18 mouse cellular contexts compared by ENCODE assay signal in the genomic region with DNA sequence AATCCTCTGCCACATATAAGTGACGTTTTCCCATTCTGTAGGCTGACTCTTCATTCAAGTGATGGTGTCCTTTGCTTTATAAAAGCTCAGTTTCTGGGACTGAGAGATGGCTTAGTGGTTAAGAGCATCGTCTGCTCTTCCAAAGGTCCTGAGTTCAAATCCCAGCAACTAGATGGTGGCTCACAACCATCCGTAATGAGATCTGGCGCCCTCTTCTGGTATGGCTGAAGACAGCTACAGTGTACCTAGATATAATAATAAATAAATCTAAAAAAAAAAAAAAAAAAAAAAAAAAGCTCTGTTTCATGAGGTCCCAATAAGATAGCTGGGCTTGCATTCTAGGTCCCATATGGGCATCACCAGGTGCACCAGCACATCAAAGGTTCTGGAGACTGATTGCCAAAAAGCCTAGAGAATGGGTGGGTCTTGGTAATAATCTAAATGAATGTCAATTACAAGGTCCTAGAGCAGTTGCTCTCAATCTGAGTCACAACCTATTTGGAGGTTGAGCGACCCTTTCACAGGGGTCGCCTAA. TPM values are rescaled to one million over a fixed set of nuclear protein-coding genes. Genes with fewer than 3 reads are reported as not detected.
A peak's percentile ranks its signal among the peaks of the same experiment; 100 is the strongest.
DNase-seq lines count a peak whose midpoint lies in the region; ATAC-seq and TF ChIP-seq lines count a peak whose summit lies in the region.
"Had no signal": no experiment of that assay in that cellular context is flagged by ENCODE, and none has a peak within 500 bp of the region (broad histone marks: within the 10 kb centered on the region; RNA-seq: fewer than 3 reads in every experiment).

No protein-coding gene starts in this region.

- H3K4me1 ChIP-seq in lung, postnatal 0 days (ENCODE audit: insufficient read depth, low read depth, low read length) = no peaks in the 10 kb centered on the region
- no peaks in the 10 kb centered on the region for H3K4me1 ChIP-seq in lung, adult 2 months (ENCODE audit: control insufficient read depth, insufficient read depth, low read length)
- H3K4me1 ChIP-seq in CH12.LX (ENCODE audit: control insufficient read depth in 1 of 2, insufficient read depth in 2 of 2) = peaks cover under 1 to 17% of the 10 kb centered on the region in 2 experiments; a peak in 3 of 4 replicates
- H3K4me1 ChIP-seq: forebrain, embryonic 12.5 days; heart, embryonic 12.5 days; hindbrain, embryonic 12.5 days; limb, embryonic 10.5 days; lung, embryonic 15.5 days; midbrain, embryonic 15.5 days had no signal

- WGBS in lung, postnatal 0 days = 79% methylated on average over 6 of the region's 6 CpGs
- 87% methylated on average over 6 of the region's 6 CpGs for WGBS in lung, adult 2 months

- in situ Hi-C loops in CH12.LX (cut with MboI; ENCODE audit: low pct_ligation_motif_present, low pct_unique_long_range_greater_than_20kb, low sequenced_read_pairs) = no loop called here

- intact Hi-C loops in heart, postnatal 25 days (cut with DNase I) = no loop called here

- no peak overlapping the region for H3K9ac ChIP-seq in lung, postnatal 0 days (replicated peaks; ENCODE audit: low read depth)
- no peak overlapping the region for H3K9ac ChIP-seq in CH12.LX (ENCODE audit: insufficient read depth, low read depth)
- H3K9ac ChIP-seq: embryonic facial prominence, embryonic 13.5 days; forebrain, embryonic 12.5 days; heart, embryonic 12.5 days; hindbrain, embryonic 12.5 days; lung, embryonic 15.5 days; midbrain, embryonic 15.5 days had no signal

- no peaks in the 10 kb centered on the region for H3K79me2 ChIP-seq in CH12.LX (replicated peaks; ENCODE audit: control insufficient read depth, extremely low read depth, insufficient read depth, poor library complexity, severe bottlenecking)

- H3K27me3 ChIP-seq in lung, postnatal 0 days (replicated peaks; ENCODE audit: insufficient read depth, low read length) = no peaks in the 10 kb centered on the region
- H3K27me3 ChIP-seq in CH12.LX (replicated peaks) = no peaks in the 10 kb centered on the region
- H3K27me3 ChIP-seq: embryonic facial prominence, embryonic 13.5 days; forebrain, embryonic 12.5 days; heart, embryonic 12.5 days; hindbrain, embryonic 12.5 days; lung, embryonic 15.5 days; midbrain, embryonic 15.5 days had no signal

- TF ChIP-seq POLR2A in lung, adult 2 months (IDR thresholded peaks at IDR 0.05; ENCODE audit: borderline replicate concordance, extremely low read depth, low read depth, low read length) = no peak
- TF ChIP-seq POLR2A in CH12.LX (IDR thresholded peaks at IDR 0.05; ENCODE audit: low read depth, low read length) = no peak

- no peak overlapping the region for H3K4me2 ChIP-seq in lung, postnatal 0 days (replicated peaks; ENCODE audit: low read depth, low read length)
- H3K4me2 ChIP-seq in CH12.LX (ENCODE audit: insufficient read depth, low read depth, poor library complexity, severe bottlenecking) = no peak overlapping the region
- H3K4me2 ChIP-seq: embryonic facial prominence, embryonic 13.5 days; forebrain, embryonic 12.5 days; heart, embryonic 12.5 days; hindbrain, embryonic 12.5 days; lung, embryonic 15.5 days; midbrain, embryonic 15.5 days had no signal

- peak; percentile 52 for TF ChIP-seq CTCF in lung, postnatal 0 days (IDR thresholded peaks at IDR 0.05)
- no peak for TF ChIP-seq CTCF in lung, adult 2 months (IDR thresholded peaks at IDR 0.05; ENCODE audit: insufficient read depth, low read length)
- peak in 1 of 2 experiments; percentile 24; a peak in 1 of 4 replicates for TF ChIP-seq CTCF in CH12.LX (conservative IDR thresholded peaks at IDR 0.05 in 1 of 2, IDR thresholded peaks at IDR 0.05 in 1 of 2; ENCODE audit: low read depth in 2 of 2, low read length in 2 of 2)

- H3K36me3 ChIP-seq in lung, postnatal 0 days (ENCODE audit: insufficient read depth, low read length) = no peaks in the 10 kb centered on the region
- peaks cover 0 to 2% of the 10 kb centered on the region in 2 experiments for H3K36me3 ChIP-seq in CH12.LX (replicated peaks in 1 of 2; ENCODE audit: control insufficient read depth in 1 of 2, insufficient read depth in 1 of 2, low read length in 1 of 2)
- H3K36me3 ChIP-seq: embryonic facial prominence, embryonic 13.5 days; forebrain, embryonic 12.5 days; hindbrain, embryonic 12.5 days; limb, embryonic 10.5 days; midbrain, embryonic 15.5 days had no signal

- TF ChIP-seq EP300 in lung, postnatal 0 days (IDR thresholded peaks at IDR 0.05) = no peak
- TF ChIP-seq EP300 in CH12.LX (IDR thresholded peaks at IDR 0.05; ENCODE audit: low read length) = no peak

- H3K9me3 ChIP-seq in lung, postnatal 0 days (ENCODE audit: low read length) = no peaks in the 10 kb centered on the region
- H3K9me3 ChIP-seq in CH12.LX (replicated peaks; ENCODE audit: low read length) = no peaks in the 10 kb centered on the region
- H3K9me3 ChIP-seq: embryonic facial prominence, embryonic 13.5 days; forebrain, embryonic 12.5 days; heart, embryonic 12.5 days; hindbrain, embryonic 12.5 days; limb, embryonic 10.5 days; lung, embryonic 15.5 days; midbrain, embryonic 15.5 days had no signal

- no peak for ATAC-seq in lung, postnatal 0 days
- ATAC-seq: activated CD4-positive, CD25-positive, alpha-beta regulatory T cell, adult 4 months; midbrain, embryonic 15.5 days had no signal

- TF ChIP-seq RAD21 in CH12.LX (IDR thresholded peaks at IDR 0.05; ENCODE audit: low read depth, low read length) = no peak

- DNase-seq in heart, adult 11 months = peak; percentile 61
- DNase-seq in heart, postnatal 25 days (ENCODE audit: low spot score) = no peak
- DNase-seq in lung, postnatal 0 days (ENCODE audit: low spot score) = no peak
- no peak for DNase-seq in lung, adult 2 months
- no peak for DNase-seq in CH12.LX (ENCODE audit: extremely low read depth)
- DNase-seq in induced T-regulatory cell, adult 2 months (ENCODE audit: low read depth) = peak; percentile 48
- DNase-seq in adrenal gland, adult (ENCODE audit: inconsistent age in 2 of 2, low spot score in 1 of 2) = no peak
- DNase-seq in layer of hippocampus, adult 11-12 months (ENCODE audit: low spot score) = no peak
- DNase-seq: kidney, adult 8-10 months; layer of hippocampus, adult 9-11 months had no signal

- H3K4me3 ChIP-seq in lung, postnatal 0 days (ENCODE audit: low read depth, low read length) = no peak overlapping the region
- no peak overlapping the region for H3K4me3 ChIP-seq in lung, adult 2 months (replicated peaks; ENCODE audit: extremely low read depth, low read depth, low read length)
- no peak overlapping the region for H3K4me3 ChIP-seq in CH12.LX (replicated peaks in 1 of 3; ENCODE audit: low read depth in 2 of 3, low read length in 2 of 3, poor library complexity in 1 of 3)
- H3K4me3 ChIP-seq: embryonic facial prominence, embryonic 13.5 days; forebrain, embryonic 12.5 days; heart, embryonic 12.5 days; hindbrain, embryonic 12.5 days; limb, embryonic 10.5 days; lung, embryonic 15.5 days; midbrain, embryonic 15.5 days had no signal

- no peak overlapping the region for H3K27ac ChIP-seq in lung, postnatal 0 days (ENCODE audit: low read length)
- H3K27ac ChIP-seq in CH12.LX (ENCODE audit: insufficient read depth, low read depth) = no peak overlapping the region
- H3K27ac ChIP-seq: embryonic facial prominence, embryonic 13.5 days; forebrain, embryonic 12.5 days; hindbrain, embryonic 12.5 days; limb, embryonic 10.5 days; lung, embryonic 15.5 days; midbrain, embryonic 15.5 days had no signal

- dilution Hi-C loops in CH12.LX (cut with MboI; ENCODE audit: extremely low pct_ligation_motif_present, extremely low pct_unique_long_range_greater_than_20kb, low sequenced_read_pairs) = no loop called here

TF ChIP-seq in CH12.LX, 34 proteins besides CTCF, POLR2A, EP300 and RAD21:
- TF ChIP-seq TBP (conservative IDR thresholded peaks at IDR 0.05; ENCODE audit: low read depth, low read length) = no peak
- peak; percentile 53 for TF ChIP-seq ZNF384 (IDR thresholded peaks at IDR 0.05; ENCODE audit: low read depth, low read length)
- TF ChIP-seq HCFC1 (IDR thresholded peaks at IDR 0.05; ENCODE audit: low read depth, low read length) = no peak

RNA-seq across cellular contexts. Expression of a gene that starts 9.5 kb away (rescaled TPM):
- total RNA-seq in heart, postnatal 25 days (2021) = 10 to 100 TPM; 11.3 to 12.3 TPM
- 2.1 and 2.5 TPM in 2 replicates for polyA plus RNA-seq in lung, postnatal 0 days (2015; fragmentation: Nextera tagmentation; extraction: Ambion mirVana)
- 7.8 and 12.3 TPM in 2 replicates for polyA plus RNA-seq in lung, adult 2 months (2012; rRNA removed)
- total RNA-seq in CH12.LX (2012; rRNA removed) (0.17 and 0.38 TPM in 2 replicates), CH12.LX (2014; rRNA removed) (0.63 and 0.68 TPM in 2 replicates)
- polyA plus RNA-seq in CH12.LX (2012; ENCODE audit: insufficient read length, low read depth) = 0.73 and 0.76 TPM in 2 replicates

Comparison
In these comparisons a context has a peak if more than half of its experiments do, and no peak if none do; other contexts are left out.
1. DNase-seq: peak in heart, adult 11 months (single experiment) and induced T-regulatory cell, adult 2 months (single experiment); none in heart, postnatal 25 days (single experiment), lung, postnatal 0 days (single experiment), lung, adult 2 months (single experiment), CH12.LX (single experiment), adrenal gland, adult (0 of 2) and layer of hippocampus, adult 11-12 months (single experiment).